Mouse (Mus musculus): ENCODE data around the gene Ndc80.
"Not testable (repeated sequence)": the region's sequence is repeated elsewhere in the genome, so short reads cannot be mapped to it uniquely, and the experiment has no call there.

Ndc80 gene

DNA sequence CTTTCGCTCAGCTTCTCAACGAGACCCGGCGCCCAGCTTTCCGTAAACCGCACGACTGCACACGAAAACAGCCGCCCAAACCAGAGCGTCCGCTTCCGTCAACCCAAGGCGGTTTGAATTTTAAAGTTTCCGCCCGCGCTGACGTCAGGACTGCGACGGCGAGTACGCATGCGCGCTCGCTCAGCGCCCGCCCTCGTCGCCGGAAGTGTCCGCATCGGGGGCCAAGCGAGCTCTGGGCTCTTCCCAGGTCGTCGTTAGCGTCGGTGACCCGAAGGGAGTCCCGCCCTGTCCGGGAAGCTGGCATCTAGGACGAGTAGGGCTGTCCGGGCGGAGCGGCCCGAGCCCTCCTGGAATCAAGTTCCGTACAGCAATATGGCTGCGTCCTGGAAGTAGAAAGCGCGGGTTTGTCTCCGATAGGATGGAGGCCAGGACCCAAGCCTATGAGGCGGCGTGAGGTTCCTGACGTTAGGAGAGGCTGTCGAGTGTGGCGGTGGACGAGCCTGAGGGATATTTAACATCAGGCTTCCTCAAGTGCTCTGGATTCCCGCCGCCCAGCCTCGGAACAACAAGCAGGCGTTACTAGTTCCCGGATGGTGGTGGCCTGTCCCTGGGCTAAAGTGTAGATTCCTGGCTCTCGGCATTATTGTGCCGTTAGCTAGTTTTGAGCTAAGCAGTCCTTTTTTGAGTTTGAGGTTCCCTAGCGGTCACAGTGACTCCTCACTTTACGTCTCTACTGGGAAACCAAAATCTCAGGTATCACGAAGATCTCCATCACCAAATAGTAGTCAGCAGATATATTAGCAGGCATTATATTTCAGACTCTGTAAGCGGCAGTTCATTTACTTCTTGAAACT lies at the start of gene Ndc80:
Gene Ndc80 (minus strand): TSS at position 147 of the 854 bp plus-strand sequence.
- peak; percentile 88 to 89 for DNase-seq (ENCODE audit: low spot score in 2 of 2)

DNA sequence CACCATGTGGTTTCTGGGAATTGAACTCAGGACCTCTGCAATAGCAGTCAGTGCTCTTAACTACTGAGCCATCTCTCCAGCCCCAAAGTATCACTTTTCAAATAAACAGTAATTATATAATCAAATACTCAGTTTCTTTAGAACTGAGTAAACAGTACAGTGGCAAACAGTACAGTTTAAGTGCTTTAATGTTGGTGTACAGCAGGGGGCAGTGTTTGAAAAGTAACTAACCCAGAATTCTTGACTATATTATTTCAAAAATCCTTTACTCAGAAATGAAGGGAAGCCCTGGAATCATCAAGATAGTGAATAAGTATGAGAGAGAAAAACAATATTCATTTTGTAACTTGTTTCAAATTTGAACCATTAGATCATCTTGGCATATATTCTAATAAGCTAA lies 35.0 kb upstream of the Ndc80 start:
- DNase-seq (ENCODE audit: low spot score in 2 of 2): peak; percentile 29 to 61

DNA sequence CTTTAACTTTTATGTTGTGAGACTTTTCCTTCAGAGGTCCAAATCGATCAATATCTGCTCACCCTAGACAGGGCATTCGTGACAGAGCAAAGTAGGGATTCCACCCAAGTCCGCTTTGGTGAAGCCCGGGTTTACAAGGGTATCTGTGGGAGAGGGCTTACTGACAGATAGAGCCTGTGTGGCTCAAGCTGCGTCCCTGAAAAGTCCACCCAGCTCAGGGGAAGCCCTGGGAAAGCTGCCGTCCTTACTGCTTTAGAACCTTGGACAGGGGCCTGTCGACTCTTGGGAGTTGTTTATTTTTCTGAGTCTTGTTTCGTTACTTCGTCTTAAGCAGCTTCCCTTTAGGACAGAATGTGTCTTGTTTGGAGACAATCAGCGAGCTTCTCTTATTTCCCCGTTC lies 26.2 kb upstream of the Ndc80 start:
- peak in 1 of 2 experiments; percentile 5 for DNase-seq (ENCODE audit: low spot score in 2 of 2)

DNA sequence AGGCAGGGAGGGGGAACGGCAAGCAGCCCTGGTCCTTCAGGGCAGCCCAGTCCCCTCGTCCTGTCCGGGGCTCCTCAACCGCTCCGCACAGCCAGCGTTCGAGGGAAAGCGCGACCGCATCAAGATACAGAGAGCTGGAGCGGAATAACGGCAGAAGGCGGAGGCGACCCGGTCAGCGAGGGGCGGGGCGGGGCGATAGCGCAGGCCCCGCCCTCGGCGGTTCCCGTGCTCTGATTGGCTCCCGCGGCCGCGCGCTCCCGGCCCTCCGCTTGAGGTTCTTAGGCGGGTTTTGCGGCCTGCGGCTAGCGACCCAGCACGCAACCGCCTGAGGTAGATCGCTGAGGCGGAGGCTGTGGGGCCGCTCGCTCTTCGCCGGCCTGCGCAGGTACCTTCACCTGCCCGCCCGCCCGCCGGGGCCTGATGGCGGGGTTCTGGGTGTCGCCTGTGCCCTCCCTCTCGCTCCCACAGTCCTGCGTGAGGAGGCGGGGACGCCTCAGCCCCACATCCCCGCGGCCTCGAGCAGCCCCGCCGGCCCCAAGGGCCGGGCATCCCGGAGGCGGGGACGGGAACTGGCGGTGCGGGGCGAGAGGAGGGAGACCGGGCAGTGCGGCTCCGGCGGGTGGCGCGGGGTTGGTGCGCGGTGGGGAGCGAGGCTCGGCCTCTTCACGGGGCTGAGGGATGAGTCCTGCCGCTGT lies 25.2 kb upstream of the Ndc80 start, which contains the start of gene Spdya:
Gene Spdya (plus strand): TSS at position 305 of the 695 bp plus-strand sequence.
- peak; percentile 79 to 82 for DNase-seq (ENCODE audit: low spot score in 2 of 2)

DNA sequence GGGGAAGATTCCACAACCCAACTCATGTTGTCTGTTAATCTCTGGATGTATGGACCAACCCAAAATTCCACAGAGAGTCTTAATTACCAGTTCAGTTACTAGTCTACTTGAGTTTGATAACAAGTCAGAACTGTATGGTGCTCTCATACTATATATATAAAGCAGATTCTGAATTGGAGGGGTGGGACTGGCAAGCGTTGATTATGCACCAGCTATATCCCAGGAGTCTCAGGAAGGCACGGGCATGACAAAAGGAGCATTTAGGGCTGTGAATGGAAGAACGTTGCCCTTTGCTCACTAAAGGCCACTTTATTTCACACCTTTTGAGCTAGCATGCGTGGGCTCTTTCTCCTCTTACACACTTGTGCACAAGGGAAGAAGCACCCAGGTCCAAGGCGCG lies 24.7 kb upstream of the Ndc80 start:
- no peak for DNase-seq (ENCODE audit: low spot score in 2 of 2)

DNA sequence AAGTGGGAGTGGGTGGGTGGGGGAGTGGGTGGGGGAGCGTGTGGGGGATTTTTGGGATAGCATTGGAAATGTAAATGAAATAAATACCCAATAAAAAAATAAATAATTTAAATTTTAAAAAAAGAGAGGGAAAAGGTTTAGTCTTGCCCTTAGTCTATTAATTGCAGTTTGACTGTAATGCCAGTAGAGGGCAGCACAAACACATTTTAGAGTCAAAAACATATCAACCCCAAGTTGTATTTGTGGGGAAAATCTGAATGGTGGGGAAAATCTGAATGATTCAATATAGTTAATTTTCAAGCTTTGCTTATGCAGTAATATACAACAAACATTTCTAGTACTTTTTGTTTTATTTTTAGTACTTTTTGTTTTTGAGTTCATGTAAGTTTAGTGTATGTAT lies 21.9 kb upstream of the Ndc80 start:
- no peak for DNase-seq (ENCODE audit: low spot score in 2 of 2)

DNA sequence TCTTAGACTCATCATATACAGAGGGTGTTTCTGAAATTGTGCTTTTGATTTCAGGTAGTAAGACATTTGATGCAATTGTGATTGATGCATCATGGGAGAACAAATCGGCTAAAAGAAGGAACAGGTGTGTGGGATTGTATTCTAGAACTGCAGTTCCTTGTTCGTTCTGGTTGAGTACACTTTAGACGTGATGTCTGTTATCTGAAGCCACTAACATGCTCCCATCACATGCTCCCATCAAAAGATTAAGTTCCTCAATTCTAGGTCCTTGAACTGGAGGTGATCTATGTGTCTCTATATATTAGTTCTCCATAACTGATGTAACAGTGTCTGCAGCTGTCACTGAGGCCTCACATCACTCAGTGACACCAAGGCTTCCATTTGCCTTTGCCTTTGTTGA lies 10.5 kb upstream of the Ndc80 start:
- no peak for DNase-seq (ENCODE audit: low spot score in 2 of 2)

DNA sequence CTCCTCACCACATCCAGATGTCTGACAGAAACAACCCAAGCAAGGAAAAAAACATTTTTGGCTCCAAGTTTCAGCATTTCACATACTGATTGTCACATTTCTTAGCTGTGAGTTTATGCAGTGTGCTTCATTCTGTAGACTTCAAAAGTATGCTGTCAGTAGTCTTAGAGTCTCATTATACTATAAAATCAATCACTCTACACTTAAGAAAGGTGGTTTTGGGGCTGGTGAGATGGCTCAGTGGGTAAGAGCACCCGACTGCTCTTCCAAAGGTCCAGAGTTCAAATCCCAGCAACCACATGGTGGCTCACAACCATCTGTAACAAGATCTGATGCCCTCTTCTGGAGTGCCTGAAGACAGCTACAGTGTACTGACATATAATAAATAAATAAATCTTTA lies 8.9 kb upstream of the Ndc80 start:
- DNase-seq (ENCODE audit: low spot score in 2 of 2): not testable (repeated sequence)

DNA sequence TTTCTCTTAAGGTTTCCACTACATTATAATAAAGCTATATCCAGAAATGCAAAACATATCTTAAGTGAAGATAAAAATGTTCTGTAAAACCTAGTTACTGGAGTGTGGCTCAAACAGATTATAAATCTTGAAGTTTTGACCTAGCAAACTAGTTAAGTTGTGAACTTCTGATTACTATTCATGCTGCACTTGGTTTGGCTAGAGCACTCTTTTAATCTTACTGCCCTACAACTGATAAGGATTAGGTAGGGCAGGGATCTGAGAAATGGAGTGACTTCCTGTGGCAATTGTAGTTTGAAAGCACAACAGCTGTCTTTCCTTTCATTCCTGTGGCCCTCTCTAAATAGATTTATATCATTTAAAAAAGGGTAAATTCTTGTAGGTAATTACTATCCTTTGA lies 1.4 kb upstream of the Ndc80 start:
- DNase-seq (ENCODE audit: low spot score in 2 of 2): no peak

DNA sequence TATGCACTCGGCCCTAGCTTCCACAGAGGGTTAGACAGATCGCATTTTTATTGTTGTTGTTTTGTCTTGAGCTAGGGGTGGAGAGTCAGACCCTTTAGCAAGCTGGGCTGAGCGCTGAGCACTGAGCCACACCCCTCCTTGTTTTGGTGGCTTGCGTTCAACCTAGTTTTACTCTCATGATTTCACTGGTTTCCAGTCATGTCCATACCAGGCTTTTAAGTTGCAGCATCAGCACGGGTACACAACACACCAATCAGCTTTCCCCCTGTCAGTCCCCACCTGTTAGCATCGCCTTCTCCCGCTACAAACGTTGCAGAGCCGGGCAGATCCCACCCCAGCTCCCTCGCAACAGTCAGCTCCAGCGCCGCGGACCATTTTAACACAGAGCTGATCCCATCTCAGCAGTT lies 352 bp downstream of the Ndc80 start:
- no peak for DNase-seq (ENCODE audit: low spot score in 2 of 2)

DNA sequence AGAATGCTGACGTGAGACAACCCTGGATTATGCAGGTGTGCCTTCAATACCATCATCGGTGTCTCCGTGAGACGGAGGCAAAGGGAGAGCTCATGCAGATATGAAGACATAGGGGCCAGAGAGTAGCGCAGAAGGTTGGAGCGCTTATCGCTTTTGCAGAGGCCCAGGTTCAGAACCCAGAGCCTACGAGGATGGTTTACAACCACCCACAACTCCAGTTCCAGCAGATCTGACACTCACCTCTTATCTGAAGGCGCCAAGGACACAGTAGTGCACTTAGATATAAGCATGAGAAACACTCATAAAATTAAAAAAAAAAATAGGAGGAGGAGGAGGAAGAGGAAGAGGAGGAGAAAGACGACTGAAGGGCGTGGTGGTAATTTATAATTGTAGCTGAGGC lies 16.4 kb downstream of the Ndc80 start:
- no peak for DNase-seq (ENCODE audit: low spot score in 2 of 2)

DNA sequence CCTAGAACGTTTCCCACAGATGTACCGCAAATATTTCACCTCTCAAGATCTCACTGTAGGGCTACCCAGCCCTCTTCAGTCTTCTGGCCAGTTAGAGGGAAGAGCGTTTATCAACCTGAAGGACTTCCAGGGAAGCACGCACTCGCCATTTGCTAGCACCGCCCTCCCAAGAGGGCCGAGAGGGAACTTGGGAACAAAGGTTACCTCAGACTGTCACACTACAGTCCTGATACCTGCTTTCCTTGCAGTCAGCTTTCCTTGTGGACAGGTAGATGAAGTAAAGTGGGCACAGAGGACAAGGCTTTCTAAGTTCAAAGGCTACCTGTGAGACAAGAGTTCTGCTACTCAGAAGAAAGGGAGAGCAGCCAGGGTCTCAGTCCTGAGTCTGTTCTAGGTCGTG lies 19.8 kb downstream of the Ndc80 start:
- no peak for DNase-seq (ENCODE audit: low spot score in 2 of 2)

DNA sequence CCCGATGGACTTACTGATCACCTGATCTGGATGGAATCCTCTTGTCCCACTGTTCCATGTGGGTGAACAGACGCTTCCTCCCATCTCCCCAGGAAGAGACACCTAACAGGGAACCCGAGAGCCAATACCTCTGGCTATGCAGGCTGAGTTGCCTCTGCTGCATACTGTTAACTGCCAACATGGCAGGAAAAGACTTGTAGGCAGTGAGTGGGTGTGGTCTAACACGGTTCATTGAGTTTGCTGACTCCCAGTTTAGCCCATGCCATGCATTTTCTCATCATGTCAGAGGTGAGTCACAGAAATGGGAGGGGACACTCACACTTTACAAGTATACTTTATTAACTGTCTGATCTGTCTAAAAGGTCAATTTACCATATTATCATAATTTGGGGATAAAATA lies 30.9 kb downstream of the Ndc80 start:
- no peak for DNase-seq (ENCODE audit: low spot score in 2 of 2)

DNA sequence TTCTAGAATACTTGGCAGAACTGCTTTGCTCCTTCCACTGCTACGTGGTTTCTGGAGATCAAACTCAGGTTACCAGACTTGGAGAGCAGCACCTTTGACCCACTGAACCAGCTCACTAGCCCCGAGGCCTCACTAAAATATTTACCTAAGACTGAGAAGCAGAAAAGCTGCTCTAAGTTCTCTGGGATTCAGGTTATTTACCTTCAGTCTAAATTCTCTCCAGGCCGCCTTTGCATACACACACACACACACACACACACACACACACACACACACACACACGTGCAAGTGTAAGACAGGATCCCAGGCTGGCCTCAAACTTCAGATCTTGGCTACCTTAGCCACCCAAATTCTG lies 35.3 kb downstream of the Ndc80 start:
- no peak for DNase-seq (ENCODE audit: low spot score in 2 of 2)

DNA sequence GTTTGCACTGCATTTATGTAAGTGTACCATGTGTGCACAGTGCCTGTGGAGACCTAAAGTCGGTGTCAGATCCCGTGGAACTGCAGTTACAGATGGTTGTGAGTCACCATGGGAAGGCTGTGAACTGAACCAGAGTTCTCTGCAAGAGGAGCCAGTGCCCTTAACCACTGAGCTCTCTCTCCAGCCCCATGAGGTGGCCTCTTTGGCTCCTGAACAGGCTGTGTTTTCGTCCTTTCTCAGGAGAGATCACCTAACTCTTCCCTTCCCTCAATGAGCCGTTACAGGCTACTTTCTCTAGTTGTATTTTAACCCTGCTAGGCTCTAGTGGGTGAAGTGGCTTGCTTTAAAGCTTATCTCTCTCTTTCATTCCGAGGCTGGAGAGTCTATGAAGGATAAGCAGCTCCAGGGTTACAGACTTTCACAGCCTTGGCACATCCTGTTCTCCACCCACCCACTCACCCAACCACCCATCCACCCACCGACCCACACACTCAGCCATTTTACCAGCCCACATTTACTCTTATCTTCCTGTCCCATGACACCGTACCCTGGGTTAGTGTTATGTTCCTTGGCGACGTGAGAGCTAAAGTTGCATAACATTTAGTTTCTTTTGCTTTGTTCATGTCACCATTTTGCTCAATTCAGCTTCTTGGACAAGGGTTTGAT lies 35.9 kb downstream of the Ndc80 start:
- DNase-seq (ENCODE audit: low spot score in 2 of 2): no peak

DNA sequence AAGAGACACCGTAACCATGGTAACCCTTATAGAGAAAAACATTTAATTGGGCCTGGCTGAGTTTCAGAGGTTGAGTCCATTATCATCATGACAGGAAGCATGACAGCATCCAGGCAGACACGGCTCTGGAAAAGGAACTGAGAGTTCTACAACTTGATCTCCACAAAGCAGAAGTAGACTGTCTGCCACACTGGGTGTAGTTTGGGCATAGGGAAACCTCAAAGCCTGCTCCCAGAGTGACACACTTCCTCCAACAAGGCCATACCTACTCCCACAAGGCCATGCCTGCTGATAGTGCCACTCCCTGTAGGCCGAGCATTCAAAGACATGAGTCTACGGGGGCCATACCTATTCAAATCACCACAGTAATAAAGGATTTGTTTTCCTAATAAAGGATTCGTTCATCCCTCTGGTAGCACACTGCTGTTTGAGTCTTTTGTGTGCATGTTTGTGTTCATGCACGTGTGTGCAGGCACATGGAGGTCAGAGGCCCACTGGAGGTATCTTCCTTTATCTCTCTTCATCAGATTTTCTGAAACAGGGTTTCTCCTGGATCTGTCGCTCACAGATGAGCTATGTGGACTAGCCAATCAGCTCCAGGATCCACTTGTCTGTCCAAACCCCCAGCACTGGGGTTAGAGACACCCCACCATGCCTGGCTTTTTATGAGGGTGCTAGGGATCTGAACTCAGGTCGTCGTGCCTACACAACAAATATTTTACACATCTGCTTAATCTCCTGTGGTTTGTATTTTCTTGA lies 36.8 kb downstream of the Ndc80 start:
- no peak for DNase-seq (ENCODE audit: low spot score in 2 of 2)

DNA sequence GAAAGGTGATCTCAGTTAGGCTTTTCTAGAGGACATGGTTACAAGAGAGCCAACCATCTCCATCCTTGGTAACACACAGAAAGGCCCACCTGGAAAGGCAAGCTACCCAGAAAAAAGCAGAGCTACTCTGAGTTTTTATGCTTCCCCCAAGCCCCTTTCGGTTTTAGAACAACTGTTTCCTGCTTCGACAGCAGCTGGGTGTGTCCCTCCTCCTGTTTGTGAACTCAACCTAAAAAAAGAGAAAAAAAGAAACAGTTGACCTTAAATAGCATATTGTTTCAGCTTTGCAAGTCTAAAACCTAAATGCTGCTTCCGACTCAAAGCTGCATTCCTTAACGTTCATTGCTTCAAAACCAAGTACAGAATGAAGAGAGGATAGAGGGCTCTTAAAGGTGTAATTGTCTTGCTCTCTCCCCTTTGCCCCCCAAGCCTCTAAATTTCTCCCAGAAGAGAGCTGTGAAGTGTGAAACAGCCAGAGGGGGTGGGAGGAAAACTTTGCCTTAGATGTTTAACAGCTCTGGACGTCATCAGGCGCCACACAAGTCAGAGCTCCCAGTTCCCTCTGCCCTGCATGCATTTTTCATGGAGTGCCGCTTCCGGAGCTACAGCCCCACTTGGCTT lies 40.3 kb downstream of the Ndc80 start:
- no peak for DNase-seq (ENCODE audit: low spot score in 2 of 2)

DNA sequence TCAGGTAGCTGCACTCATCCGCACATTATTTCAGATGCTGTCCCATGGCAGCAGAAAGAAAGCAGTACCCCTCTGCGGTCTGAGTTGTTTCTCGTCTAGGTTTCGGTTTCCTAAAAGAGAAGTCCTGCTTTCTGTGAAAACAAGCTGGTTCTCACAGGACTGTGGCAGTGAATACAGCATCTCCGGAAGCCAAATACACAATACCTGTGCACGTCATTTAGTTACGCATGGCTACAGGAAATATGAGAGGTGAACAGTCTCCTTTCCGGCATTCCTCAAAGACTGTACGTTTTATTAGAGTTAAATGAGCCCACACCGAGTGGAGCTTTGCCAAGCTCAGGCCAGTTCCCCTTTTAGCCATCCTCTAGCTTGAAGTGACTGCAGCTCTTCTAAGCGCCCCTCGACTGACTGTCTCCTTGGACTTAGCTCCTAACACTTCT lies 40.8 kb downstream of the Ndc80 start:
- no peak for DNase-seq (ENCODE audit: low spot score in 2 of 2)

DNA sequence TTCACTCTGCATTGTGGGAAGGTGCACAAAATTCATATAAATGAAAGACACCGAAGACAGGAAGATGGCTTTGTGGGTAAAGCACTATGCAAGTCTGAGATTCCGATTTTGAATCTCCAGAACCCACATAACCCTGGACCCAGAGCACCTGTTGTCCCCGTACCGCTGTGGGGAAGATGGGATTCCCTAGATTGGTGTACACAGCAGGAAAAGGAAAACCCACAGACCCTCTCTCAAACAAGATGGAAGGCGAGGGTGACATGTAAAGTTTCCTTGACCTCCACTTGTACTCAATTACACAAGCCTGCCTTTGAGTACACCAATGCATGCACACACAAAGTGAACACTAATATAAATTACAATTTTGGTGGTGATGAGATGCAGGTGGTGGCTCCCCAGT lies 41.9 kb downstream of the Ndc80 start:
- DNase-seq (ENCODE audit: low spot score in 2 of 2): no peak

DNA sequence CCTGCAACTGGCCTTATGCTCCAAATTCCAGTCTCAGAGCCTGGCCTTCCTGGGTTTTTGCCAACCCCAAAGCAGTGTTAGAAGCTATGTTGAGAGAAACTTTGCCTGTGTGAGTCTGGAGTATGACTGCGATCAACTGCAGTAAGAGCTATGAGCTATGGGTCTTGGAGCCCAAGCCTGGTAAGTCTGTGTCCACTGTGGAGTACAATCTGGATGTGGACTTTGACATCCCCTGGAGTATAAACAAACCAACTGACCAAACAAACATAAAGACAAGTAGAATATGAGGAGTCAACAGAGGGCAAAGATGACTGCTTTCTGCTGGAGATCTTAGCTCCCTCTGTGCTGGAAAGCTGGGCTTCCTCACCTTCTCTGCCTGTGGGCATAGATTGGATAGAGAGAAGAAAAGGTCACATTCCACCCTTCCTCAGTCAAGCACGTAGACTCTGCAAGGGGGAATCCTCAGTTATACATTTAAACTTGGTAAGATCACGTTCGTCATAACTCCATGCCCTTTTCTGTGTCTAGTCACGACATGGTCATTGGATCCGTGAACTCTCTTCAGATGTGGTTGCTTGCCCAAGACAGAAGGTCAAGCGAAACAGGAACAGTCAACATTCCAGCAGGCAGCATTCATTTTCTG lies 43.1 kb downstream of the Ndc80 start:
- DNase-seq (ENCODE audit: low spot score in 2 of 2): no peak

DNA sequence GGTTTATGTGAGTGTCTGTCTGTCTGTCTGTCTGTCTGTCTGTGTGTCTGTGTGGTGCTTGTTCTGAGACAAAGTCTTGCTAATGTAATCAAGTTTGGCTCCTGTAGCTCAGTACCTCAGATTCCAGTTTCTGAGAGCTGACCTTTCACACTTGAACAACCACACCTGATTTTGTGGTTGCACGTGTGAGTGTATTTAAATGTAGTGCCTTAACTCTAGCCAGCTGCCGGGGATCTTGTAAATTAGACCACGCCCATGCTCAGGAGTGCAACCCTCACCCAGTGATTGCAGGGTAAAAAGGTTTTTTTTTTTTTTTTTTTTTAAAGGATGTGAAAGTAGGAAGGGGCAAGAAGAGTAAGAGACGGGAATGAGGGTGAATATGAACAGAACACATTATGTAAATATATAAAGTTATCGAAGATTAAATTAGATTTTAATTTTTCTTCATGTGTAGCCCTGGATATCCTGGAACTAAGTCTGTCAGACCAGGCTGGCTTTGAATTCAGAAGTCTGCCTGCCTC lies 47.2 kb downstream of the Ndc80 start:
- DNase-seq (ENCODE audit: low spot score in 2 of 2): no peak
